Mouse (Mus musculus): ENCODE results near the gene Klhl8. TPM values are rescaled to one million over a fixed set of nuclear protein-coding genes. Genes with fewer than 3 reads are reported as not detected.
"Not testable (repeated sequence)": the region's sequence is repeated elsewhere in the genome, so short reads cannot be mapped to it uniquely, and the experiment has no call there.

Klhl8 gene
- polyA plus RNA-seq (2012; ENCODE audit: insufficient read depth, insufficient read length, low replicate concordance, missing spikeins): not detected in 2 replicates

DNA sequence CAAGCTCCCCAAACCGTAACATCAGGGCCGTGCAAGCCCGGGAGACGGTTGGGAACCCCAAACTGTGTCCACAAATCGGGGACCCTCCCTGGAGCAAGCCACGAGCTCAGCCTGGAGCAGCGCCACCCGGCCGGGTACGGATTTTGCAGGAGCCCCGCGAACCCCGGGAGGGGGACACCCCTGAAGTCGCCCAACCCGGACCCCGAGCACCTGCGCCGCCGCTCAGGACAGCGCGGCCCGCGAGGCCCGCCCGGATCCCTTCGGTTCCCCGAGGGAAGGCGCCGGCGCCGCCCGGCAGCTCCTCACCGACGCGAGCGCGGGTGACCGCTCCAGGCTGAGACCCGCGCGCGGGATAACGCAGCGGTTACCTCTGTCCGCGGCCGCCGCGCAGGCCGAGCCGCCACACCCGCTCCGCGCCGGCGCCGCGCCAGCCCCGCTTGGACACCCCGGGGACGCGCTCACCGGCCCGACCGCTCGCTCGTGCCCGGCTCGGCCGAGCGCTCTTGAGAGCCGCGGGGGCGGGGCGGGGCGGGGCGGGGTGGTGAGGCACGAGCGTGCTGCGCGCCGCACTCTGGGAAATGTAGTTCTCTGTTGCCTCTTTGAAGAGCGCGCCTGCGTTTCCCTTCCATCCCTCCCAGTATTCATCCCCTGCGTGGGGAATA, at the start of gene Klhl8:
TSS of gene Klhl8 (minus strand) at position 512 of the 662 bp plus-strand sequence.
- H3K4me1 ChIP-seq (ENCODE audit: control insufficient read depth, insufficient read depth, low read length): no peaks in the 10 kb centered on the region
- no peak for TF ChIP-seq CTCF (IDR thresholded peaks at IDR 0.05; ENCODE audit: insufficient read depth, low read depth, low read length)
- peak; percentile 75 for TF ChIP-seq POLR2A (IDR thresholded peaks at IDR 0.05; ENCODE audit: insufficient read depth, low read depth, low read length)
- peak within 1 kb of the TSS; percentile 100 for H3K4me3 ChIP-seq (ENCODE audit: insufficient read depth, low read depth, low read length)
- under 1% methylated on average over 86 of the region's 86 CpGs for WGBS
- peak within 1 kb of the TSS; percentile 77; the same call in 1 of the 2 replicates for H3K27ac ChIP-seq (ENCODE audit: insufficient read depth, low read depth, low read length)

- TF ChIP-seq CTCF (IDR thresholded peaks at IDR 0.05; ENCODE audit: insufficient read depth, low read depth, low read length): no peak
- no peak for TF ChIP-seq POLR2A (IDR thresholded peaks at IDR 0.05; ENCODE audit: insufficient read depth, low read depth, low read length)
- H3K4me1 ChIP-seq (ENCODE audit: control insufficient read depth, insufficient read depth, low read length): no peaks in the 10 kb centered on the region
- H3K4me3 ChIP-seq (ENCODE audit: insufficient read depth, low read depth, low read length): no peak overlapping the region
- no peak overlapping the region for H3K27ac ChIP-seq (ENCODE audit: insufficient read depth, low read depth, low read length)
- 77% methylated on average over 5 of the region's 5 CpGs for WGBS
Measured at GRCm38 (mm10) chr5:103954638-103955037, 43.6 kb upstream of the Klhl8 start.

DNA sequence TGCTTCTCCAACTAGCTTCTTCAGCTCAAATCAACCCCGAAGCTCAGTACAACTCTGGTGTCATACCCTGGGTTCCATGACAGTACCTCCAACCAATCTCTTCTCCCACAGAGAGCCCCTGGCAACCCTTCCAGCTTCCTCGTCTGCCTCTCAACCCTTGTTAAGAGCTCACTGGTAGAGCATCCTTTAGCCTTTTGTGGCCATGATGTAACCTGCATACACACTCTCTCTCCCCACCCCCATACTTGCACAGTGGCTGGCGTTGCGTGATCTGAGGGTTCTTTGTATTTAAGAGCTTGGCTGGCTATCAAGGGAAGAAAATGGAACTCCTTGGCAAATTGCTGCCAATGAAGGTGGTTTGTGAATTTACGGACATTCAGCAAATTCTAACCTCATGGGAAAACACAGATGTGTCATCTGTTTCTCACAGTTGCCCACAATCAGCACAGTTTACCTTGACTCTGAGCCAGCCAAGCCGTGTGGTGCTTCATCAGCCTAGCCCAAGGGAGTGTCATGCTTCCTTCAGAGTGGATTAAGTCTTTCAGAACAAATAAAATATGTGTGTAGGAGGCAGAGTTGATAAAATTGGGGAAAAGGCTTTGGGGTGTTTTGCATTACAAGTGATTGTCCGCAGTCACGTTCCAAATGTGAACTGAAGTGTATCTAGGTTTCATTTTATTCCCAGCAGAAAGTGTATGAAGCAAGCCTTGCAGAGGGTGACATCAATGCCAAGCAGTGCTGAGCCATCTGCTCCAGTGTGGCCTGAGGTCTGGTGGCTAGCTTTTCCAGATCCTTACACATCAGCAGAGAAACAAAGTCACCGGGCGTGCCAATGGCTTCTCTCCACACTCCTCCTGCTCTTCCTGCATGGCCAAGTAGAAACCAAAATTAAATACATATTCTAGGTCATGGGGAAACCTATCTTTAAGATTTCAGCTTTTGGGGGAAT, 42.4 kb upstream of the Klhl8 start:
- Histone ChIP-seq H3K4me1 (ENCODE audit: control insufficient read depth, insufficient read depth, low read length) (no peaks in the 10 kb centered on the region), H3K4me3 (ENCODE audit: insufficient read depth, low read depth, low read length) (no peak overlapping the region), H3K27ac (ENCODE audit: insufficient read depth, low read depth, low read length) (no peak overlapping the region)
- 69% methylated on average over 10 of the region's 10 CpGs for WGBS
- no peak for TF ChIP-seq CTCF (IDR thresholded peaks at IDR 0.05; ENCODE audit: insufficient read depth, low read depth, low read length)

GRCm38 (mm10) chr5:103950138-103950537, 39.1 kb upstream of the Klhl8 start:
- WGBS: 96% methylated on average over 15 of the region's 15 CpGs
- not testable (repeated sequence) for H3K27ac ChIP-seq (ENCODE audit: insufficient read depth, low read depth, low read length); H3K4me3 ChIP-seq (ENCODE audit: insufficient read depth, low read depth, low read length); H3K4me1 ChIP-seq (ENCODE audit: control insufficient read depth, insufficient read depth, low read length)

DNA sequence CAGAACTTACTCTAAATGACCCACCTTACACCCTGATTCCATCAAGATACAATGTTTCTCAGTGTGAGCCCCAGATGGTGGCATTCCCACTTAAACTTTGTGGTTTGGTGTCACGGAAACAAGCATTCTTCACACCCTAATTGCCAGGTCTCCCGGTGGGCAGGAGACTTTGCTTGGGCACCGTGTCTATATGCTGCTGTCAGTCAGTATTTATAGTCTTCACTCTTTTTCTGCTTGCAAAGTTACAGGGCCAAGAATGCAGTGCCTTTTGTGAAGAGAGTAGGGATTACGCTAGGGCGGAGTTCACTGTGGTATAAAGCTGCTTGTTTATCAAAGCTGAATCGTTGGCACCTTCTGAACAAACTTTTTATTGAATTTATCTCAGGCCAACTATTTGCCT, 32.1 kb upstream of the Klhl8 start:
- TF ChIP-seq POLR2A (IDR thresholded peaks at IDR 0.05; ENCODE audit: insufficient read depth, low read depth, low read length) (no peak), CTCF (IDR thresholded peaks at IDR 0.05; ENCODE audit: insufficient read depth, low read depth, low read length) (no peak)
- peaks cover 3% of the 10 kb centered on the region; the same call in 1 of the 2 replicates for H3K4me1 ChIP-seq (ENCODE audit: control insufficient read depth, insufficient read depth, low read length)
- H3K4me3 ChIP-seq (ENCODE audit: insufficient read depth, low read depth, low read length): no peak overlapping the region
- H3K27ac ChIP-seq (ENCODE audit: insufficient read depth, low read depth, low read length): no peak overlapping the region
- 56% methylated on average over 6 of the region's 6 CpGs for WGBS

GRCm38 (mm10) chr5:103939856-103940255, 28.8 kb upstream of the Klhl8 start:
- 79% methylated on average over 1 of the region's 1 CpGs for WGBS
- no peak overlapping the region for H3K4me3 ChIP-seq (ENCODE audit: insufficient read depth, low read depth, low read length)
- TF ChIP-seq CTCF (IDR thresholded peaks at IDR 0.05; ENCODE audit: insufficient read depth, low read depth, low read length) (no peak), POLR2A (IDR thresholded peaks at IDR 0.05; ENCODE audit: insufficient read depth, low read depth, low read length) (no peak)
- peaks cover 5% of the 10 kb centered on the region; the same call in 1 of the 2 replicates for H3K4me1 ChIP-seq (ENCODE audit: control insufficient read depth, insufficient read depth, low read length)
- no peak overlapping the region for H3K27ac ChIP-seq (ENCODE audit: insufficient read depth, low read depth, low read length)

DNA sequence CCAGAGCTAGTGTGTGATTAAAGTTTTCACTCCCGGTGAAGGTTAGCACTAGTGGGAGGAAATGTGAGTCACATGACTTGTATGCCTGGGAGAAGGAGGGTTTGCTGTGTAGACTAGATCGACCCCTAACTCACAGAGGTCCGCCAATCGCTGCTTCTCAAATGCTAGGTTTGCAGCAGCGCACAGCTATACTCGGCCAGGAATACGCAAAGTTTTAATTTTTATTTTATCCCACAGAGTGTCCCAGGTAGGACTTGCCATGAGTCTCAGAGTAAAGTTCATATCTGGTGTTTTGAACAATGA, 28.2 kb upstream of the Klhl8 start:
- 41% methylated on average over 7 of the region's 7 CpGs for WGBS
- TF ChIP-seq POLR2A (IDR thresholded peaks at IDR 0.05; ENCODE audit: insufficient read depth, low read depth, low read length): no peak
- no peak for TF ChIP-seq CTCF (IDR thresholded peaks at IDR 0.05; ENCODE audit: insufficient read depth, low read depth, low read length)
- Histone ChIP-seq H3K4me3 (ENCODE audit: insufficient read depth, low read depth, low read length) (no peak overlapping the region), H3K4me1 (ENCODE audit: control insufficient read depth, insufficient read depth, low read length) (peaks cover 5% of the 10 kb centered on the region; the same call in 1 of the 2 replicates), H3K27ac (ENCODE audit: insufficient read depth, low read depth, low read length) (no peak overlapping the region)

DNA sequence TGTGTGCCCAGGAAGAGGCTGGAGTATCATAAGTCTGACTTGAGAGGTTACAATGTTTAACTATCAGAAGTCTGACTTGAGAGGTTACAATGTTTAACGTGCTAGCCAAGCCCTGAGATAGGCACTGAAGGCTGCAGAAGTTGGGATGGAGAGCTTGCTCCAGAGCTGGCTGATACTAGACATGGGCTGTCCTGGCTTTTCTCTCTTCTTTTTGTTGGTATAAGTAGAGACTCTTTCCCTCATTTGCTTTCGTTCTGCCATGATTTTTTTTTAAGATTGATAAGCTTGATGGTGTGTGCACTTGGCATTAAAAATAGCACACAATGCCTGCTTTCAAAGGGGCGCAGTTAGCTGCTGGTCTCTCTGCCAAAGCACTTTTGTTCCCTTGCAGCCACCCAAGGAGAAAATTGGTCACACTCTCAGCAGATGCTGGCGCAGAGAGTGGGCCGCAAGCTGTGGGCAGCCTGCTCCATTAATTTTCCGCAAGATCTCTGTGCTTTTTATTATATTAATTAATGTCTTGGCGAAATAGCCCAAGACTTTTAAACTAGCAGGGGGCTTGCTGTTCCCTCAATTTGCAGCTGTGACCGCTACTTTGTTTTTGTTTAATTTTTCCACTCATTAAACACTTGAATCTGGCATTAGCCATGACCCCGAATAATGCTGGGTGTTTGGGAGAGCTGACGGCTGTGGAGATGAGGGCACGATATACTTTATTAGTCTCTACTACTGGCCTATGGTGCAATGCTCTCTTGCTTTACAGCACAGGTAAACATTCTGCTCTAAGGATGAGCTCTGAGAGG, 27.7 kb upstream of the Klhl8 start:
- H3K4me1 ChIP-seq (ENCODE audit: control insufficient read depth, insufficient read depth, low read length): peaks cover 5% of the 10 kb centered on the region; the same call in 1 of the 2 replicates
- 25% methylated on average over 11 of the region's 11 CpGs for WGBS
- no peak overlapping the region for H3K27ac ChIP-seq (ENCODE audit: insufficient read depth, low read depth, low read length)
- no peak overlapping the region for H3K4me3 ChIP-seq (ENCODE audit: insufficient read depth, low read depth, low read length)
- no peak for TF ChIP-seq CTCF (IDR thresholded peaks at IDR 0.05; ENCODE audit: insufficient read depth, low read depth, low read length)
- TF ChIP-seq POLR2A (IDR thresholded peaks at IDR 0.05; ENCODE audit: insufficient read depth, low read depth, low read length): no peak
